Mouse (Mus musculus): Measurements from ENCODE around the gene Cntnap1. TPM values are rescaled to one million over a fixed set of nuclear protein-coding genes. Genes with fewer than 3 reads are reported as not detected.
"Not testable (repeated sequence)": the region's sequence is repeated elsewhere in the genome, so short reads cannot be mapped to it uniquely, and the experiment has no call there.

The Cntnap1 gene
- polyA plus RNA-seq (2014; fragmentation: Nextera tagmentation; extraction: Ambion mirVana), result 0.84 and 1.0 TPM in 2 replicates

GRCm38 (mm10) chr11:101170354-101170810 lies at the start of gene Cntnap1:
Gene Cntnap1, plus strand, starts transcription at chr11:101170523.
- Histone ChIP-seq H3K9ac (peak within 1 kb of the TSS; percentile 71), H3K36me3 (ENCODE audit: insufficient read depth) (peaks cover 28% of the 10 kb centered on the region), H3K4me1 (ENCODE audit: insufficient read depth) (peaks cover 21% of the 10 kb centered on the region), H3K27me3 (ENCODE audit: insufficient read depth, low read length) (peaks cover 46% of the 10 kb centered on the region), H3K4me3 (ENCODE audit: low read depth, low read length) (peak within 1 kb of the TSS; percentile 65), H3K9me3 (ENCODE audit: low read depth, low read length) (no peaks in the 10 kb centered on the region), H3K4me2 (peak within 1 kb of the TSS; percentile 96), H3K27ac (ENCODE audit: low read depth) (peak within 1 kb of the TSS; percentile 90)
- DNase-seq, result peak; percentile 75
- TF ChIP-seq CTCF (IDR thresholded peaks at IDR 0.05; ENCODE audit: low read depth), result no peak
- under 1% methylated on average over 35 of the region's 35 CpGs for WGBS
- no peak for ATAC-seq (ENCODE audit: insufficient read depth)

- H3K4me2 ChIP-seq, result peak overlapping the region; percentile 96
- H3K9ac ChIP-seq, result peak overlapping the region; percentile 77
- peak overlapping the region; percentile 92 for H3K27ac ChIP-seq (ENCODE audit: low read depth)
- peaks cover 16% of the 10 kb centered on the region for H3K4me1 ChIP-seq (ENCODE audit: insufficient read depth)
- peaks cover 35% of the 10 kb centered on the region for H3K36me3 ChIP-seq (ENCODE audit: insufficient read depth)
- no peak for TF ChIP-seq CTCF (IDR thresholded peaks at IDR 0.05; ENCODE audit: low read depth)
- 16% methylated on average over 19 of the region's 19 CpGs for WGBS
- no peaks in the 10 kb centered on the region for H3K27me3 ChIP-seq (ENCODE audit: insufficient read depth, low read length)
- H3K4me3 ChIP-seq (ENCODE audit: low read depth, low read length), result peak overlapping the region; percentile 91
- no peaks in the 10 kb centered on the region for H3K9me3 ChIP-seq (ENCODE audit: low read depth, low read length)
- DNase-seq (no peak), ATAC-seq (ENCODE audit: insufficient read depth) (no peak)
Observed at GRCm38 (mm10) chr11:101120545-101121188, 49.7 kb upstream of the Cntnap1 start.

- 92% methylated on average over 8 of the region's 8 CpGs for WGBS
Observed at GRCm38 (mm10) chr11:101124494-101124893, 45.8 kb upstream of the Cntnap1 start.

GRCm38 (mm10) chr11:101125008-101125407 lies 45.3 kb upstream of the Cntnap1 start:
- H3K27ac ChIP-seq (ENCODE audit: low read depth); H3K9ac ChIP-seq; H3K9me3 ChIP-seq (ENCODE audit: low read depth, low read length); H3K27me3 ChIP-seq (ENCODE audit: insufficient read depth, low read length); DNase-seq; H3K4me1 ChIP-seq (ENCODE audit: insufficient read depth); H3K4me3 ChIP-seq (ENCODE audit: low read depth, low read length); ATAC-seq (ENCODE audit: insufficient read depth); H3K4me2 ChIP-seq: not testable (repeated sequence)
- 97% methylated on average over 6 of the region's 9 CpGs for WGBS
- H3K36me3 ChIP-seq (ENCODE audit: insufficient read depth), result peaks cover 38% of the 10 kb centered on the region

More at GRCm38 (mm10) chr11:101124494-101124893, 45.8 kb upstream of the Cntnap1 start:
- H3K4me3 ChIP-seq (ENCODE audit: low read depth, low read length); H3K9me3 ChIP-seq (ENCODE audit: low read depth, low read length); ATAC-seq (ENCODE audit: insufficient read depth); H3K27ac ChIP-seq (ENCODE audit: low read depth); DNase-seq; H3K4me2 ChIP-seq; H3K27me3 ChIP-seq (ENCODE audit: insufficient read depth, low read length); H3K4me1 ChIP-seq (ENCODE audit: insufficient read depth); H3K9ac ChIP-seq: not testable (repeated sequence)
- peaks cover 38% of the 10 kb centered on the region for H3K36me3 ChIP-seq (ENCODE audit: insufficient read depth)

GRCm38 (mm10) chr11:101127075-101127474 lies 43.2 kb upstream of the Cntnap1 start:
- no peaks in the 10 kb centered on the region for H3K4me1 ChIP-seq (ENCODE audit: insufficient read depth)
- no peak for ATAC-seq (ENCODE audit: insufficient read depth)
- peaks cover 38% of the 10 kb centered on the region for H3K36me3 ChIP-seq (ENCODE audit: insufficient read depth)
- WGBS, result 83% methylated on average over 1 of the region's 1 CpGs
- TF ChIP-seq CTCF (IDR thresholded peaks at IDR 0.05; ENCODE audit: low read depth), result peak; percentile 41
- DNase-seq, result peak; percentile 15
- H3K9me3 ChIP-seq (ENCODE audit: low read depth, low read length), result no peaks in the 10 kb centered on the region
- H3K4me2 ChIP-seq, result no peak overlapping the region
- no peak overlapping the region for H3K4me3 ChIP-seq (ENCODE audit: low read depth, low read length)
- no peak overlapping the region for H3K9ac ChIP-seq
- no peak overlapping the region for H3K27ac ChIP-seq (ENCODE audit: low read depth)
- no peaks in the 10 kb centered on the region for H3K27me3 ChIP-seq (ENCODE audit: insufficient read depth, low read length)

- Histone ChIP-seq H3K4me1 (ENCODE audit: insufficient read depth) (no peaks in the 10 kb centered on the region), H3K36me3 (ENCODE audit: insufficient read depth) (peaks cover 20% of the 10 kb centered on the region), H3K9ac (no peak overlapping the region), H3K27me3 (ENCODE audit: insufficient read depth, low read length) (no peaks in the 10 kb centered on the region), H3K4me2 (no peak overlapping the region), H3K9me3 (ENCODE audit: low read depth, low read length) (no peaks in the 10 kb centered on the region), H3K27ac (ENCODE audit: low read depth) (no peak overlapping the region), H3K4me3 (ENCODE audit: low read depth, low read length) (no peak overlapping the region)
- 77% methylated on average over 11 of the region's 11 CpGs for WGBS
- ATAC-seq (ENCODE audit: insufficient read depth) (no peak), DNase-seq (no peak)
- TF ChIP-seq CTCF (IDR thresholded peaks at IDR 0.05; ENCODE audit: low read depth), result no peak
Observed at GRCm38 (mm10) chr11:101128996-101129577, 41.2 kb upstream of the Cntnap1 start.

GRCm38 (mm10) chr11:101130056-101130756 lies 40.1 kb upstream of the Cntnap1 start:
- Histone ChIP-seq H3K4me1 (ENCODE audit: insufficient read depth) (no peaks in the 10 kb centered on the region), H3K36me3 (ENCODE audit: insufficient read depth) (peaks cover 15% of the 10 kb centered on the region), H3K9ac (no peak overlapping the region), H3K27me3 (ENCODE audit: insufficient read depth, low read length) (no peaks in the 10 kb centered on the region), H3K4me3 (ENCODE audit: low read depth, low read length) (no peak overlapping the region), H3K9me3 (ENCODE audit: low read depth, low read length) (no peaks in the 10 kb centered on the region), H3K27ac (ENCODE audit: low read depth) (peak overlapping the region; percentile 36; the same call in 1 of the 2 replicates), H3K4me2 (no peak overlapping the region)
- DNase-seq (no peak), ATAC-seq (ENCODE audit: insufficient read depth) (no peak)
- 34% methylated on average over 18 of the region's 18 CpGs for WGBS
- TF ChIP-seq CTCF (IDR thresholded peaks at IDR 0.05; ENCODE audit: low read depth), result no peak

Measured in lung, embryonic 14.5 days (tissue).